Mouse (Mus musculus) ZHBTc4 (cell line): ENCODE results near the gene 2310034C09Rik.
"Not testable (repeated sequence)": the region's sequence is repeated elsewhere in the genome, so short reads cannot be mapped to it uniquely, and the experiment has no call there.

Experiments used
- DNase-seq: peaks from one replicate; pipeline ENCODE4 v3.0.0-alpha.2; 2011; ENCODE audit warnings: low read depth, low spot score

The 2310034C09Rik gene

DNA sequence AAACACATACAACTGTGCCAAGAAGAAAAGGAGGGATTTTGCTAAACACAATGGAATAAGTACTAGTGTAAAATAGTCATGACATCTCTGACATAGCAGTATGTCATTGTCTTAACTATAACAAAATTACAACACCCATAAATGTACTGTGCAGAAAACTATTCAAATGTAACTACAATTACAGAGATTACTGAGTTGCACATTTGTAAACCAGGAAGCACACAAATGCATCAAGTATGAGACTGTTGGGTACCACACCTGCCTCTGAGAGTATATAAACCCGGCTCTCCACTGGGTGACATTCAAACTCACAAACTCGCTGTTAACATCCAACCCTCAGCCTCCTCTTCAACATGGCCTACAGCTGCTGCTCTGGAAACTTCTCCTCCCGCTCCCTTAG is at the start of gene 2310034C09Rik:
2310034C09Rik (plus strand) TSS at position 301 of the 400 bp plus-strand sequence.
- not testable (repeated sequence) for DNase-seq

DNA sequence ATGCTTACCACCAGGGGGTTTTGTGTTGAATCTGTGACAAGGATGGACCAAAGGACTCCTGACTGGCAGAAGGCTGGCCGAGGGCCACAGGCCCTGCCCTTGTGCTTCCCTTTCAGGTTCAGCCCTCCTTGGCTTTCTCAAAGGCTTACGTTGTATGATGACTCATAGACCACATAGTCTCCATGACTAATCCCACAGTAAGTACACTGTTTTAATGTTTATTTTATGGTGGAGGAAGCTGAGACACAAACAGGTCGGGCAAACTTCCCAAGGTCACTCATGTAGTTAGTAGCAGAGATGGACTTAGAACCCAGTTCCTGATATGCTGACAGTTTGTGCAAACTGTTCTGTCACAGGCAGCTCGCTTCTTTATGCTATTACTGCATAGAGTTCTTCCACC is 47.9 kb upstream of the 2310034C09Rik start:
- peak; percentile 4 for DNase-seq

GRCm38 (mm10) chr16:88711245-88711644 is 47.4 kb upstream of the 2310034C09Rik start:
- peak; percentile 21 for DNase-seq

- DNase-seq: no peak
Observed at GRCm38 (mm10) chr16:88716549-88716948, 42.1 kb upstream of the 2310034C09Rik start.

GRCm38 (mm10) chr16:88720031-88720430 is 38.6 kb upstream of the 2310034C09Rik start:
- peak; percentile 75 for DNase-seq

GRCm38 (mm10) chr16:88728812-88729275 is 29.8 kb upstream of the 2310034C09Rik start, which contains the start of gene Krtap13-1:
TSS of gene Krtap13-1 (plus strand) at chr16:88728862.
- DNase-seq: no peak

DNA sequence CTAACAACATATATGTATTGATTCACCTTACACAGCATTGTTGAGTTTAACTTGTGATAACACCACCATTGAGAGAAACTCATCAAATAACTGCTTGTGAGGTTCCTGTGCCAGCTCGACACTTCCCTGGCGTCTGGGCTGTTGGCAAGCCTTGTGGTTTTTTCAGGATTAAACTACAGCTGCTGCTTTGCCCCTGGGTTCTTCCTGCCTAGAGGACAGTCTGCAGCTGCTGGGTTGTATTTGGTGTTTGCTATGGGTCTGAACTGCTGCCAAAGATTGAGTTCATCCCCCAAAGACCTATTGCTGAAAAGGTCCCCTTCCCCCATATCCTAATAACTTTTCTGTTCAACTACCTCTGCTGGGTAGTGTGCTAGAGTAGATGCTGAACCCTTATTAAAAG is 23.3 kb upstream of the 2310034C09Rik start:
- DNase-seq: no peak

DNA sequence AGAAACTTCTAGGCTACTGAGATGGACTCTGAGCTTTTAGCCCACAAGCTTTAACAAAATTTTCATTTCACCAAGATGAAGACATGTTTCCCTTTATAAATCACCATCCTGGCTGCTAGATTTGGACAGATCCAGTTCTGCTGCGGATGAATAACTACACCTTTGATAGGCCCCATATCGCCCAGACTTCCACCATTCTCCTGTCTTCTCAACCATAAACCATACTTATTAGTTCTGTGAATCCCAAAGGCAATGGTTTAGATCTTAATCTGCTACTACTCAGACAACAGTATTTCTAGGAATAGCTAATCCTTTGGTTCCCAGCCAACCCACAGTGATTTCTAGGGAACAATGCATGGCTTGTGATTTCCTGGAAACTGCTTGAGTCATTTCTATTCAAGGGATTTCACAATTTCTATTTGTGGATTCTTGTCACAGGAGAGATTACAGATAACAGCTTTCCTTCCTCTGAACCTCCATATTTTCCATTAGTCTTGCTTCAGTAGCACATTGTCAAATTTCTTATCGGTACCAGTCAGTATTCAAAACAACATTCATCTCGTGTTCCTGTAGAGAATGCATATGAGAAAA is 13.8 kb upstream of the 2310034C09Rik start:
- no peak for DNase-seq

- no peak for DNase-seq
Observed at GRCm38 (mm10) chr16:88747943-88748342, 10.7 kb upstream of the 2310034C09Rik start.

- DNase-seq: not testable (repeated sequence)
Observed at GRCm38 (mm10) chr16:88751535-88751934, 7.1 kb upstream of the 2310034C09Rik start, which contains the start of gene Krtap13. TSS of gene Krtap13 (minus strand) at chr16:88751635.

- DNase-seq: no peak
Observed at GRCm38 (mm10) chr16:88774106-88774505, 15.5 kb downstream of the 2310034C09Rik start, which contains the start of gene 2310057N15Rik. TSS of gene 2310057N15Rik (minus strand) at chr16:88774206.

- DNase-seq: no peak
Observed at GRCm38 (mm10) chr16:88777596-88777995, 18.9 kb downstream of the 2310034C09Rik start, which contains the start of gene Gm5965. TSS of gene Gm5965 (plus strand) at chr16:88777896.

- no peak for DNase-seq
Observed at GRCm38 (mm10) chr16:88786786-88787185, 28.1 kb downstream of the 2310034C09Rik start.
